Mouse (Mus musculus) heart, adult 2 months (tissue): ENCODE data around the gene Nt5dc3. TPM values are rescaled to one million over a fixed set of nuclear protein-coding genes. Genes with fewer than 3 reads are reported as not detected.

Experiments used
- DNase-seq, 2 experiments: peaks; one replicate each; pipeline ENCODE4 v3.0.0; 2021
- H3K27ac ChIP-seq: fragments of 200-600 bp; 2 replicates; pipeline ENCODE4 v1.8.1; 2022
- H3K27me3 ChIP-seq: fragments of 200-500 bp; 2 replicates; pipeline ENCODE4 v1.6.1; 2012; ENCODE audit warnings: mild to moderate bottlenecking, low read length, inconsistent platforms, mixed read lengths; ENCODE audit not compliant: control insufficient read depth, insufficient read depth
- H3K36me3 ChIP-seq: fragments of 200-500 bp; 2 replicates; pipeline ENCODE4 v1.6.1; 2012; ENCODE audit warnings: low read length, inconsistent platforms; ENCODE audit not compliant: control insufficient read depth, insufficient read depth
- H3K4me1 ChIP-seq: fragments of 200-500 bp; 2 replicates; pipeline ENCODE4 v1.6.1; 2011; ENCODE audit warnings: low read length; ENCODE audit not compliant: control insufficient read depth, insufficient read depth
- H3K4me3 ChIP-seq: fragments of 200-600 bp; 2 replicates; pipeline ENCODE4 v1.8.1; 2022
- H3K79me2 ChIP-seq: fragments of 200-500 bp; replicated peaks from 2 replicates; pipeline ENCODE4 v1.6.1; 2012; ENCODE audit warnings: mild to moderate bottlenecking, inconsistent platforms, low read length, moderate library complexity, mixed read lengths; ENCODE audit not compliant: control insufficient read depth, insufficient read depth
- H3K9ac ChIP-seq: fragments of 200-500 bp; 2 replicates; pipeline ENCODE4 v1.6.1; 2012; ENCODE audit warnings: low read depth, mild to moderate bottlenecking, control low read depth, inconsistent platforms, low read length, mixed read lengths
- CTCF ChIP-seq: fragments of 200-600 bp; IDR thresholded peaks from 2 replicates; pipeline ENCODE4 v1.8.1; 2022; ENCODE audit warnings: antibody characterized with exemption, mild to moderate bottlenecking, moderate library complexity
- EP300 ChIP-seq: fragments of 200-500 bp; IDR thresholded peaks from 2 replicates; pipeline ENCODE4 v1.6.1; 2011; ENCODE audit warnings: low read depth, low read length, control low read depth; ENCODE audit not compliant: insufficient read depth
- POLR2A ChIP-seq: fragments of 200-500 bp; IDR thresholded peaks from 2 replicates; pipeline ENCODE4 v1.6.1; 2011; ENCODE audit warnings: mild to moderate bottlenecking, low read depth, low read length, control low read depth; ENCODE audit not compliant: insufficient read depth
- WGBS: fragments of 180-500 bp; shearing (Covaris S2); methylation state at CpG from one replicate; pipeline ENCODE4 v1.1.7; 2018; 5-methylcytosine and 5-hydroxymethylcytosine counted together
- intact Hi-C: fragments of 180-260 bp; cut with DNase I; formaldehyde crosslinking; loops from one replicate; pipeline ENCODE4 v1.15.1; 2025
- polyA plus RNA-seq: library from polyadenylated mRNA; depleted of rRNA; stranded (reverse); fragments of >200 nt; gene quantifications from 2 replicates; pipeline ENCODE4 v1.2.3, GENCODE M21; 2012; rRNA removed
- total RNA-seq, 2 experiments: library from RNA; stranded (reverse); gene quantifications; 2 replicates each; pipeline ENCODE4 v1.2.3; 2021

The Nt5dc3 gene
- total and polyA plus RNA-seq, 3 experiments: 25.3 to 36.6 (median 33.9) TPM

DNA sequence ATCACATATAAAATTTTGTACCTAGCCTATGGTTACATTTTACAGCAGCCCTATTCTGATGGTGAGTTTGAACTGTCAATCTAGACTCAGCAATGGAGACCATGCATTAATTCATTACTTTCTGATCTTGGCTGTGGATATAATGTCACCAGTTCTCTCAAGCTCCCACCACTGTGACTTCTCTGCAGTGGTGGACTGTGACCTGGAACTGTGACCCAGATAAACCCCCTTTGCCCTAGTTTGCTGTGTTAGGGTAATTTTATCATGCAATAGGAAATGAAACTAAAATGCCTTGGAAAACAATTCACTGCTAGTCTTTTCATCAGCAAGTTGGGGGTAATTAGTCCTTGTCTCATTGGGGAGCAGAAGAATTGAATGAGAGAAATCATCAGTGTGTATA is 102.6 kb downstream of the Nt5dc3 start:
- no peak overlapping the region for H3K4me3 ChIP-seq
- H3K36me3 ChIP-seq: no peaks in the 10 kb centered on the region
- no peak for DNase-seq
- H3K79me2 ChIP-seq: no peaks in the 10 kb centered on the region
- H3K27me3 ChIP-seq: no peaks in the 10 kb centered on the region
- no peak for TF ChIP-seq POLR2A
- no peak for TF ChIP-seq EP300
- no peak for TF ChIP-seq CTCF
- no peak overlapping the region for H3K9ac ChIP-seq
- H3K4me1 ChIP-seq: no peaks in the 10 kb centered on the region; the same call in 1 of the 2 replicates
- intact Hi-C loops: no loop called here
- no peak overlapping the region for H3K27ac ChIP-seq

GRCm38 (mm10) chr10:86886434-86886833 is 107.6 kb downstream of the Nt5dc3 start:
- Histone ChIP-seq H3K9ac (no peak overlapping the region), H3K36me3 (no peaks in the 10 kb centered on the region), H3K4me1 (no peaks in the 10 kb centered on the region), H3K79me2 (no peaks in the 10 kb centered on the region), H3K27me3 (no peaks in the 10 kb centered on the region), H3K27ac (no peak overlapping the region), H3K4me3 (no peak overlapping the region)
- intact Hi-C loops: no loop called here
- no peak for TF ChIP-seq POLR2A
- no peak for TF ChIP-seq EP300
- no peak for TF ChIP-seq CTCF
- 94% methylated on average over 1 of the region's 1 CpGs for WGBS
- no peak for DNase-seq

Other genes starting within 250 kb of the Nt5dc3 start
- gene Hsp90b1, start 73.5 kb upstream of the Nt5dc3 start, total RNA-seq: 100 to 1,000 TPM; 374 to 483 TPM
- gene Hsp90b1, start 73.5 kb upstream of the Nt5dc3 start, polyA plus RNA-seq: 44.4 and 127 TPM in 2 replicates
- gene Ttc41, start 73.2 kb upstream of the Nt5dc3 start, total RNA-seq: 1 to 10 TPM; 2.1 to 2.2 TPM
- 1.2 and 2.1 TPM in 2 replicates for gene Ttc41, start 73.2 kb upstream of the Nt5dc3 start, polyA plus RNA-seq
- 10 to 100 TPM; 10.5 to 14.3 TPM for gene Gm49358, start 15.0 kb upstream of the Nt5dc3 start, total RNA-seq
- gene Gm49358, start 15.0 kb upstream of the Nt5dc3 start, polyA plus RNA-seq: not detected in 2 replicates
- gene Stab2, start 229.0 kb downstream of the Nt5dc3 start, total RNA-seq: under 1 TPM; 0.23 to 0.29 TPM
- gene Stab2, start 229.0 kb downstream of the Nt5dc3 start, polyA plus RNA-seq: 0.29 and 0.53 TPM in 2 replicates